Mouse (Mus musculus): ENCODE measurements around the gene Cyba. TPM values are rescaled to one million over a fixed set of nuclear protein-coding genes. Genes with fewer than 3 reads are reported as not detected.

Cyba gene
- total RNA-seq, 2 experiments from 2014 or later = 126 to 188 TPM

Other genes starting within 250 kb of the Cyba start
- gene Zfpm1, start 150.8 kb downstream of the Cyba start, total RNA-seq (2014; fragmentation: Nextera tagmentation) = 1.7 and 3.4 TPM in 2 replicates
- gene Zfpm1, start 150.8 kb downstream of the Cyba start, total RNA-seq (2017) = 5.5 and 7.9 TPM in 2 replicates
- gene Trhr2, start 72.2 kb downstream of the Cyba start, total RNA-seq (2014; fragmentation: Nextera tagmentation) = not detected in 2 replicates
- not detected in 2 replicates for gene Trhr2, start 72.2 kb downstream of the Cyba start, total RNA-seq (2017)
- gene Zc3h18, start 56.3 kb downstream of the Cyba start, total RNA-seq (2014; fragmentation: Nextera tagmentation) = 42.9 and 43.9 TPM in 2 replicates
- gene Zc3h18, start 56.3 kb downstream of the Cyba start, total RNA-seq (2017) = 66.9 and 67.0 TPM in 2 replicates
- gene Il17c, start 10.9 kb downstream of the Cyba start, total RNA-seq (2014; fragmentation: Nextera tagmentation) = not detected in 2 replicates
- not detected in 2 replicates for gene Il17c, start 10.9 kb downstream of the Cyba start, total RNA-seq (2017)
- 8.8 and 10.0 TPM in 2 replicates for gene Mvd, start 10.5 kb upstream of the Cyba start, total RNA-seq (2014; fragmentation: Nextera tagmentation)
- gene Mvd, start 10.5 kb upstream of the Cyba start, total RNA-seq (2017) = 4.0 and 4.3 TPM in 2 replicates
- not detected in 2 replicates for gene Snai3, start 27.8 kb upstream of the Cyba start, total RNA-seq (2014; fragmentation: Nextera tagmentation)
- gene Snai3, start 27.8 kb upstream of the Cyba start, total RNA-seq (2017) = not detected in 2 replicates
- gene Rnf166, start 43.1 kb upstream of the Cyba start, total RNA-seq (2014; fragmentation: Nextera tagmentation) = 40.5 and 41.2 TPM in 2 replicates
- gene Rnf166, start 43.1 kb upstream of the Cyba start, total RNA-seq (2017) = 29.8 and 43.2 TPM in 2 replicates
- gene Ctu2, start 43.2 kb upstream of the Cyba start, total RNA-seq (2014; fragmentation: Nextera tagmentation) = 11.9 and 33.1 TPM in 2 replicates
- gene Ctu2, start 43.2 kb upstream of the Cyba start, total RNA-seq (2017) = 9.3 and 14.0 TPM in 2 replicates
- gene Piezo1, start 118.4 kb upstream of the Cyba start, total RNA-seq (2014; fragmentation: Nextera tagmentation) = 19.4 and 67.1 TPM in 2 replicates
- 15.8 and 22.4 TPM in 2 replicates for gene Piezo1, start 118.4 kb upstream of the Cyba start, total RNA-seq (2017)
- gene Cdt1, start 135.1 kb upstream of the Cyba start, total RNA-seq (2014; fragmentation: Nextera tagmentation) = 76.0 and 153 TPM in 2 replicates
- 38.6 and 38.8 TPM in 2 replicates for gene Cdt1, start 135.1 kb upstream of the Cyba start, total RNA-seq (2017)
- gene Aprt, start 144.0 kb upstream of the Cyba start, total RNA-seq (2014; fragmentation: Nextera tagmentation) = 276 and 290 TPM in 2 replicates
- 139 and 228 TPM in 2 replicates for gene Aprt, start 144.0 kb upstream of the Cyba start, total RNA-seq (2017)
- gene Galns, start 178.5 kb upstream of the Cyba start, total RNA-seq (2014; fragmentation: Nextera tagmentation) = 39.0 and 46.3 TPM in 2 replicates
- 36.1 and 46.6 TPM in 2 replicates for gene Galns, start 178.5 kb upstream of the Cyba start, total RNA-seq (2017)
- gene Trappc2l, start 178.7 kb upstream of the Cyba start, total RNA-seq (2014; fragmentation: Nextera tagmentation) = 41.0 and 55.7 TPM in 2 replicates
- gene Trappc2l, start 178.7 kb upstream of the Cyba start, total RNA-seq (2017) = 16.1 and 21.7 TPM in 2 replicates
- gene Pabpn1l, start 189.8 kb upstream of the Cyba start, total RNA-seq (2014; fragmentation: Nextera tagmentation) = not detected in 2 replicates
- gene Pabpn1l, start 189.8 kb upstream of the Cyba start, total RNA-seq (2017) = not detected in 2 replicates

All from granulocyte monocyte progenitor cell, adult 5-6 weeks (primary cell).